Mouse (Mus musculus) midbrain, embryonic 16.5 days (tissue): ENCODE measurements around the gene Ubxn10. TPM values are rescaled to one million over a fixed set of nuclear protein-coding genes. Genes with fewer than 3 reads are reported as not detected.

ENCODE experiments used
- ATAC-seq: fragments of 200-750 bp; cut with Nextera tagmentation; 2 replicates; pipeline ENCODE4 v1.8.0; 2017; ENCODE audit warnings: moderate TSS enrichment
- H3K27ac ChIP-seq: fragments of 300-500 bp; sonication (generic); 2 replicates; pipeline ENCODE4 v1.5.1; 2014; ENCODE audit warnings: mild to moderate bottlenecking, low read length, mixed read lengths
- H3K27me3 ChIP-seq: fragments of 300-500 bp; sonication (generic); 2 replicates; pipeline ENCODE4 v1.6.1; 2014; ENCODE audit warnings: low read depth, low read length, mixed read lengths; ENCODE audit not compliant: control insufficient read depth, insufficient read depth
- H3K36me3 ChIP-seq: fragments of 300-500 bp; sonication (generic); 2 replicates; pipeline ENCODE4 v1.6.1; 2014; ENCODE audit warnings: mild to moderate bottlenecking, low read length, moderate library complexity, mixed read lengths; ENCODE audit not compliant: control insufficient read depth, insufficient read depth
- H3K4me1 ChIP-seq: fragments of 300-500 bp; sonication (generic); 2 replicates; pipeline ENCODE4 v1.6.1; 2014; ENCODE audit warnings: mild to moderate bottlenecking, low read length, mixed read lengths; ENCODE audit not compliant: control insufficient read depth, insufficient read depth
- H3K4me2 ChIP-seq: fragments of 300-500 bp; sonication (generic); 2 replicates; pipeline ENCODE4 v1.6.1; 2014; ENCODE audit warnings: mild to moderate bottlenecking, low read length, mixed read lengths
- H3K4me3 ChIP-seq: fragments of 300-500 bp; sonication (generic); 2 replicates; pipeline ENCODE4 v1.5.1; 2014; ENCODE audit warnings: low read depth, mild to moderate bottlenecking, low read length, moderate library complexity, mixed read lengths
- H3K9ac ChIP-seq: fragments of 300-500 bp; sonication (generic); 2 replicates; pipeline ENCODE4 v1.6.1; 2014; ENCODE audit warnings: low read depth, low read length, mixed read lengths
- H3K9me3 ChIP-seq: fragments of 300-500 bp; sonication (generic); replicated peaks from 2 replicates; pipeline ENCODE4 v1.6.1; 2014; ENCODE audit warnings: mild to moderate bottlenecking, low read length, mixed read lengths; ENCODE audit not compliant: control insufficient read depth, poor library complexity, severe bottlenecking
- WGBS: fragments of 180-500 bp; shearing (Covaris S2); extraction: QIAGEN DNeasy Blood & Tissue Kit; methylation state at CpG from one replicate; pipeline ENCODE4 v1.1.7; 2014; 5-methylcytosine and 5-hydroxymethylcytosine counted together
- polyA plus RNA-seq: library from polyadenylated mRNA; unstranded; fragments of >200 nt; fragmentation: Nextera tagmentation; extraction: Ambion mirVana; gene quantifications from 2 replicates; pipeline ENCODE4 v1.2.1, GENCODE M21; 2015

Ubxn10 gene
- polyA plus RNA-seq, result 4.7 and 5.4 TPM in 2 replicates

GRCm38 (mm10) chr4:138737031-138737430 lies at the start of gene Ubxn10:
Ubxn10 (minus strand) TSS chr4:138737167.
- H3K4me3 ChIP-seq, result no peak within 1 kb of the TSS
- H3K27me3 ChIP-seq, result no peaks in the 10 kb centered on the region
- no peak for ATAC-seq
- H3K4me1 ChIP-seq, result peaks cover 9% of the 10 kb centered on the region
- no peaks in the 10 kb centered on the region for H3K9me3 ChIP-seq
- WGBS, result 70% methylated on average over 7 of the region's 7 CpGs
- no peak within 1 kb of the TSS; the same call in 1 of the 2 replicates for H3K9ac ChIP-seq
- no peak within 1 kb of the TSS for H3K27ac ChIP-seq
- no peak within 1 kb of the TSS for H3K4me2 ChIP-seq
- no peaks in the 10 kb centered on the region for H3K36me3 ChIP-seq

- no peaks in the 10 kb centered on the region for H3K4me1 ChIP-seq
- no peak overlapping the region for H3K9ac ChIP-seq
- H3K27me3 ChIP-seq, result no peaks in the 10 kb centered on the region
- H3K27ac ChIP-seq, result no peak overlapping the region
- WGBS, result 83% methylated on average over 4 of the region's 4 CpGs
- H3K36me3 ChIP-seq, result no peaks in the 10 kb centered on the region
- no peaks in the 10 kb centered on the region for H3K9me3 ChIP-seq
- no peak overlapping the region for H3K4me2 ChIP-seq
- H3K4me3 ChIP-seq, result no peak overlapping the region
- ATAC-seq, result no peak
These were observed 49.2 kb upstream of the Ubxn10 start for GRCm38 (mm10) chr4:138786141-138786540.

- no peak overlapping the region for H3K4me3 ChIP-seq
- no peaks in the 10 kb centered on the region for H3K4me1 ChIP-seq
- H3K36me3 ChIP-seq, result no peaks in the 10 kb centered on the region
- 72% methylated on average over 4 of the region's 4 CpGs for WGBS
- H3K4me2 ChIP-seq, result no peak overlapping the region
- no peak overlapping the region for H3K27ac ChIP-seq
- ATAC-seq, result no peak
- H3K9ac ChIP-seq, result no peak overlapping the region
- H3K27me3 ChIP-seq, result no peaks in the 10 kb centered on the region
- no peaks in the 10 kb centered on the region for H3K9me3 ChIP-seq
These were observed 48.8 kb upstream of the Ubxn10 start for GRCm38 (mm10) chr4:138785721-138786120.

- Histone ChIP-seq H3K27me3 (no peaks in the 10 kb centered on the region), H3K9me3 (no peaks in the 10 kb centered on the region), H3K4me2 (no peak overlapping the region), H3K27ac (no peak overlapping the region), H3K36me3 (no peaks in the 10 kb centered on the region), H3K4me1 (0 out of 2 replicates have a peak, but pooled peaks cover 4% of the 10 kb centered on the region), H3K4me3 (no peak overlapping the region), H3K9ac (no peak overlapping the region)
- ATAC-seq, result no peak
- 83% methylated on average over 6 of the region's 6 CpGs for WGBS
These were observed 45.1 kb upstream of the Ubxn10 start for GRCm38 (mm10) chr4:138782098-138782497.

- Histone ChIP-seq H3K36me3 (no peaks in the 10 kb centered on the region), H3K9me3 (no peaks in the 10 kb centered on the region), H3K9ac (no peak overlapping the region), H3K27ac (no peak overlapping the region), H3K4me3 (no peak overlapping the region), H3K4me2 (no peak overlapping the region), H3K27me3 (no peaks in the 10 kb centered on the region), H3K4me1 (0 out of 2 replicates have a peak, but pooled peaks cover 4% of the 10 kb centered on the region)
- WGBS, result 93% methylated on average over 5 of the region's 5 CpGs
- ATAC-seq, result no peak
These were observed 43.3 kb upstream of the Ubxn10 start for GRCm38 (mm10) chr4:138780300-138780699.

GRCm38 (mm10) chr4:138777417-138778407 lies 40.7 kb upstream of the Ubxn10 start:
- H3K4me1 ChIP-seq, result 0 out of 2 replicates have a peak, but pooled peaks cover 4% of the 10 kb centered on the region
- no peaks in the 10 kb centered on the region for H3K36me3 ChIP-seq
- WGBS, result 40% methylated on average over 20 of the region's 20 CpGs
- no peak overlapping the region for H3K4me2 ChIP-seq
- H3K4me3 ChIP-seq, result no peak overlapping the region
- no peak overlapping the region for H3K27ac ChIP-seq
- H3K9ac ChIP-seq, result no peak overlapping the region
- no peaks in the 10 kb centered on the region for H3K27me3 ChIP-seq
- ATAC-seq, result no peak
- H3K9me3 ChIP-seq, result no peaks in the 10 kb centered on the region

GRCm38 (mm10) chr4:138775435-138775834 lies 38.5 kb upstream of the Ubxn10 start, which contains the start of gene Pla2g2d:
Pla2g2d (plus strand) TSS chr4:138775735.
- H3K9me3 ChIP-seq, result no peaks in the 10 kb centered on the region
- 0 out of 2 replicates have a peak, but pooled peaks cover 4% of the 10 kb centered on the region for H3K4me1 ChIP-seq
- no peak within 1 kb of the TSS for H3K27ac ChIP-seq
- H3K4me2 ChIP-seq, result no peak within 1 kb of the TSS
- H3K27me3 ChIP-seq, result no peaks in the 10 kb centered on the region
- 92% methylated on average over 6 of the region's 6 CpGs for WGBS
- H3K9ac ChIP-seq, result no peak within 1 kb of the TSS
- no peaks in the 10 kb centered on the region for H3K36me3 ChIP-seq
- no peak within 1 kb of the TSS for H3K4me3 ChIP-seq
- no peak for ATAC-seq

- Histone ChIP-seq H3K36me3 (no peaks in the 10 kb centered on the region), H3K27ac (no peak overlapping the region), H3K4me2 (no peak overlapping the region), H3K9ac (no peak overlapping the region), H3K4me3 (no peak overlapping the region), H3K4me1 (0 out of 2 replicates have a peak, but pooled peaks cover under 1% of the 10 kb centered on the region), H3K9me3 (no peaks in the 10 kb centered on the region), H3K27me3 (no peaks in the 10 kb centered on the region)
- no peak for ATAC-seq
- WGBS, result 74% methylated on average over 5 of the region's 5 CpGs
These were observed 35.4 kb upstream of the Ubxn10 start for GRCm38 (mm10) chr4:138772386-138772785.

- Histone ChIP-seq H3K27ac (no peak overlapping the region), H3K9me3 (no peaks in the 10 kb centered on the region), H3K27me3 (no peaks in the 10 kb centered on the region), H3K4me3 (no peak overlapping the region), H3K4me2 (no peak overlapping the region), H3K9ac (no peak overlapping the region), H3K4me1 (no peaks in the 10 kb centered on the region), H3K36me3 (no peaks in the 10 kb centered on the region)
- WGBS, result 88% methylated on average over 10 of the region's 10 CpGs
- no peak for ATAC-seq
These were observed 35.0 kb upstream of the Ubxn10 start for GRCm38 (mm10) chr4:138771970-138772369.
